Mouse (Mus musculus) kidney, embryonic 14.5 days (tissue): Measurements from ENCODE around the gene Cd180. TPM values are rescaled to one million over a fixed set of nuclear protein-coding genes. Genes with fewer than 3 reads are reported as not detected.
"Not testable (repeated sequence)": the region's sequence is repeated elsewhere in the genome, so short reads cannot be mapped to it uniquely, and the experiment has no call there.

ENCODE experiments used
- ATAC-seq: fragments of 200-750 bp; cut with Nextera tagmentation; 2 replicates; pipeline ENCODE4 v1.8.0; 2017; ENCODE audit warnings: moderate number of reproducible peaks, mild to moderate bottlenecking, moderate TSS enrichment, moderate library complexity; ENCODE audit not compliant: low FRiP score, low TSS enrichment
- H3K27ac ChIP-seq: fragments of 300-500 bp; sonication (generic); 2 replicates; pipeline ENCODE4 v1.5.1; 2014; ENCODE audit warnings: low read depth, mild to moderate bottlenecking, low read length, moderate library complexity, mixed read lengths
- H3K27me3 ChIP-seq: fragments of 300-500 bp; sonication (generic); 2 replicates; pipeline ENCODE4 v1.6.1; 2014; ENCODE audit warnings: mild to moderate bottlenecking, low read length; ENCODE audit not compliant: control insufficient read depth, insufficient read depth
- H3K36me3 ChIP-seq: fragments of 300-500 bp; sonication (generic); 2 replicates; pipeline ENCODE4 v1.6.1; 2014; ENCODE audit warnings: low read length, mixed read lengths; ENCODE audit not compliant: control insufficient read depth, insufficient read depth
- H3K4me1 ChIP-seq: fragments of 300-500 bp; sonication (generic); 2 replicates; pipeline ENCODE4 v1.6.1; 2014; ENCODE audit warnings: low read length, mixed read lengths; ENCODE audit not compliant: control insufficient read depth, insufficient read depth
- H3K4me2 ChIP-seq: fragments of 300-500 bp; sonication (generic); replicated peaks from 2 replicates; pipeline ENCODE4 v1.6.1; 2014; ENCODE audit warnings: low read depth, mild to moderate bottlenecking, low read length
- H3K4me3 ChIP-seq: fragments of 300-500 bp; sonication (generic); 2 replicates; pipeline ENCODE4 v1.5.1; 2014; ENCODE audit warnings: mild to moderate bottlenecking, low read length
- H3K9ac ChIP-seq: fragments of 300-500 bp; sonication (generic); 2 replicates; pipeline ENCODE4 v1.6.1; 2014; ENCODE audit warnings: low read depth, mild to moderate bottlenecking, low read length, moderate library complexity
- H3K9me3 ChIP-seq: fragments of 300-500 bp; sonication (generic); 2 replicates; pipeline ENCODE4 v1.6.1; 2016; ENCODE audit warnings: low read length; ENCODE audit not compliant: control insufficient read depth
- WGBS: fragments of 180-500 bp; shearing (Covaris S2); extraction: QIAGEN DNeasy Blood & Tissue Kit; methylation state at CpG from one replicate; pipeline ENCODE4 v1.1.7; 2014; 5-methylcytosine and 5-hydroxymethylcytosine counted together
- polyA plus RNA-seq: library from polyadenylated mRNA; unstranded; fragments of >200 nt; fragmentation: Nextera tagmentation; extraction: Ambion mirVana; gene quantifications from 2 replicates; pipeline ENCODE4 v1.2.1, GENCODE M21; 2014

The Cd180 gene
- polyA plus RNA-seq, 1 experiment from 2014 or later: 0.60 TPM

DNA sequence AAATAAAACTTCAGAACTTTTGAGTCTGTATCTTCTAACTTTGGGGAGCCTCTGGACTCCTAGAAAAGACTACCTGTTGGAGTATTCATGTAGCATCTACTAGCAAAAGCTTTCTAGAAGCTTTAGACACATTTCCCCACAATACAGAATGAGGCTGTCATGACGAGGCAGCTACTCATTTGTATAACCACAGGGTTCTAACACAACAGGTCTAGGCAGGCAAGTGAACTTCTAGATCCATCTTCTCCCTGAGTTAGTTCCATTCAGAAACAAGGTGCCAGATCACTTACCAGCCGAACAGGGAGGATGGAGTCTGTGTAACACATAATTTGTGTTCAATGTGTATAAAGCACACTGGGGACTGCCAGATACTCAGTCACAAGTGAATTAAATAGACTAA lies 32.5 kb downstream of the Cd180 start:
- Histone ChIP-seq H3K4me2 (no peak overlapping the region), H3K4me1 (no peaks in the 10 kb centered on the region), H3K9ac (no peak overlapping the region), H3K27ac (no peak overlapping the region), H3K36me3 (no peaks in the 10 kb centered on the region), H3K9me3 (no peaks in the 10 kb centered on the region), H3K4me3 (no peak overlapping the region), H3K27me3 (no peaks in the 10 kb centered on the region)
- ATAC-seq: no peak
- 90% methylated on average over 2 of the region's 2 CpGs for WGBS

DNA sequence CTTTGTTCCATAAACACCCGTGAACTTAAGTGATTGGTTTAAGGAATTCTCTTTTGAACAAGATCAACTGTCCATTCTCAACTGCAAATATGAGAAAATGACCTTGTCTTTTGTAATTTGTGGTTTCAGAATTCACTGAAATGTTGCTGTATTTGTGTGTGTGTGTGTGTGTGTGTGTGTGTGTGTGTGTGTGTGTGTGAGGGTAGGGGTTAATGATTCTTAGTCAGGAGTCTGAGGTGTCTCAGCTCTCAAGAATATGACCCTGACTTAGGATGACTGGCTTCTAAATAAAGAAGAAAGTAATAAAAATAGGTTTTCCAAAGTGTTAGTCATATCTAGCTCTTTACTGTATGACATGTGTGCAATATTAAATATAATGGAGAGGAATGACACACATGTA lies 33.5 kb downstream of the Cd180 start:
- Histone ChIP-seq H3K9ac (no peak overlapping the region), H3K9me3 (no peaks in the 10 kb centered on the region), H3K27ac (no peak overlapping the region), H3K4me1 (no peaks in the 10 kb centered on the region), H3K4me3 (no peak overlapping the region), H3K27me3 (no peaks in the 10 kb centered on the region), H3K36me3 (no peaks in the 10 kb centered on the region), H3K4me2 (no peak overlapping the region)
- no peak for ATAC-seq
- WGBS: 89% methylated on average over 1 of the region's 1 CpGs

DNA sequence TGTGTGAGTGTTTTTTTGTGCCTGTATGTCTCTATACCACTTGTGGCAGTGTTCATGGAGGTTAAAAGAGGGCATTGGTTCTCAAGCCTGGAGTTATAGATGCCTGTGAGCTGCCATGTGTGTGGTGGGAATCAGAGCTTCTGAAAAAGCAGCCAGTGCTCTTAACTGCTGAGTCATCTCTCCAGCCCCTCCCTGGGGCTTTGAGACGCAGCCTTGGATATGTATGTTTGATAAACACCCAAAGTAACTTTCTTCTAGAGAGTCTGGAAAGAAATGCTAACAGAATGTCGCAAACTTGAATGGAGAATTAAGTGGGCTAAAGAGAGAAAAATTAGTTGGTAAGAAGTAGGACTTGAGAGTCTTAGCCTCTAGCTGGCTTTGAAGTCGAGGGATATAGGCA lies 34.7 kb downstream of the Cd180 start:
- no peak overlapping the region for H3K4me3 ChIP-seq
- WGBS: 69% methylated on average over 3 of the region's 3 CpGs
- ATAC-seq: no peak

DNA sequence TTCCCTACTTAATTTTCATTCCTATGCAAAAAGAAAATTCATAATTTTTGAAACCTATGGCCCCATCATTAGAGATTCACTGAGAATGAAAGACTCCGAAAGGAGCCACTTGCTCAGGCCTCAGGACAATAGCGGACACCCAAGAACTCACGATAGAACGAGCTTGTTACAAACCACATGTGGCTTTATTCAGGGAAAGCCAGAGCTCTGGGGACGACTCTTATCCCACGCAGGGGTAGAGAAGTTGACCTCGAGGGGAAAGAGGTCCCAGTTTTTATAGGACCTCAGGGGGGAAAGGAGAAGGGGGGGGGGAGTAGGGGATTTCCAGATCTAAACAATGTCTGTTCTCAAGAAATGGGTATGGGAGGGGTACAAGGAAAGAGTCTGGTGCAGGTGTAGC lies 35.6 kb downstream of the Cd180 start:
- H3K4me1 ChIP-seq, H3K4me3 ChIP-seq, H3K9me3 ChIP-seq, H3K27ac ChIP-seq, H3K9ac ChIP-seq, H3K4me2 ChIP-seq, H3K36me3 ChIP-seq, H3K27me3 ChIP-seq, ATAC-seq: not testable (repeated sequence)
- WGBS: 78% methylated on average over 7 of the region's 7 CpGs

More for the DNA sequence above, 34.7 kb downstream of the Cd180 start:
- H3K9me3 ChIP-seq: no peaks in the 10 kb centered on the region
- no peaks in the 10 kb centered on the region for H3K27me3 ChIP-seq
- H3K36me3 ChIP-seq: no peaks in the 10 kb centered on the region
- no peak overlapping the region for H3K4me2 ChIP-seq
- H3K4me1 ChIP-seq: no peaks in the 10 kb centered on the region
- H3K9ac ChIP-seq: no peak overlapping the region
- no peak overlapping the region for H3K27ac ChIP-seq

DNA sequence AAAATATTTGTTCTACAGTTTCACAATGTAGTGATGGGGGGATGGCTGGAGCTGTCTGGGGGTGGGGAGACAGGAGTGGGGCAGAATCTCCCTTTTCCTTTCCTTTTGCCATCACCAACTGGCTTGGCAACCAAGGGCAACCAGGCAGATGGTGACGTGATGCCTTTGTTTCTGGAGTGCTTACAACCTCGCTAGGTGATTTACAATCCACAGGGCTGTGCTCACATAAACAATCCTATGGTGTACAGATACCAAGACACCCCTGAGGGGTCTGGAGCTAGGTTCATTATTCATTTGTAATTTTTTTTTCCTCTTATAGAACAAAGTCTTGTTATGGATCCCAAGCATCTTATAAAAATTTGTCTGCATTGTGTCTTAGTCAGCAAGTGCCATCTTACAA lies 39.7 kb downstream of the Cd180 start:
- ATAC-seq: no peak
- WGBS: 32% methylated on average over 2 of the region's 2 CpGs
- no peak overlapping the region for H3K4me2 ChIP-seq
- no peak overlapping the region for H3K4me3 ChIP-seq
- H3K9me3 ChIP-seq: no peaks in the 10 kb centered on the region
- no peak overlapping the region for H3K27ac ChIP-seq
- no peaks in the 10 kb centered on the region for H3K27me3 ChIP-seq
- no peak overlapping the region for H3K9ac ChIP-seq
- H3K36me3 ChIP-seq: peaks cover 31% of the 10 kb centered on the region
- no peaks in the 10 kb centered on the region for H3K4me1 ChIP-seq

DNA sequence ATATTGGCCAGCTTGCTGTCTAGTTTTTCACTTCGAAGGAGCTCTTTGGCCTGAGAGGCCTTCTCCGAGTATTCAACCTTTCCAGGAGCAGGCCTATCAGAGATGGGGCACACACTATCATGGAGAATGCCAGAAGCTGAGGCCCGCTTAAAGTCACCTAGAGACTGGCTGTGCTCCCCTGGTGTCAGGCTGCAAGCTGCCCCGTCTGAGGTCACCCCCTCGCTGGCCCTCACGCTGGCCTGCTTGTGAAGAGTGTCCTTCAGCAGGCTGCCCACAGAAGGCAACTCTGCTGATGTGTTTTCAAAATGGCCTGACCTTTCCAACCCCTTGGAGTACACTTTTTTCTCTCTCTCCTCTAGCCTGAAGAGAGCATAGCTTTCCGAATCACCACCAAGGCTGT lies 44.5 kb downstream of the Cd180 start:
- Histone ChIP-seq H3K9me3 (no peaks in the 10 kb centered on the region), H3K27me3 (no peaks in the 10 kb centered on the region), H3K4me2 (no peak overlapping the region), H3K4me1 (no peaks in the 10 kb centered on the region), H3K9ac (no peak overlapping the region), H3K36me3 (peaks cover 68% of the 10 kb centered on the region), H3K4me3 (no peak overlapping the region), H3K27ac (no peak overlapping the region)
- no peak for ATAC-seq
- WGBS: 92% methylated on average over 7 of the region's 7 CpGs

DNA sequence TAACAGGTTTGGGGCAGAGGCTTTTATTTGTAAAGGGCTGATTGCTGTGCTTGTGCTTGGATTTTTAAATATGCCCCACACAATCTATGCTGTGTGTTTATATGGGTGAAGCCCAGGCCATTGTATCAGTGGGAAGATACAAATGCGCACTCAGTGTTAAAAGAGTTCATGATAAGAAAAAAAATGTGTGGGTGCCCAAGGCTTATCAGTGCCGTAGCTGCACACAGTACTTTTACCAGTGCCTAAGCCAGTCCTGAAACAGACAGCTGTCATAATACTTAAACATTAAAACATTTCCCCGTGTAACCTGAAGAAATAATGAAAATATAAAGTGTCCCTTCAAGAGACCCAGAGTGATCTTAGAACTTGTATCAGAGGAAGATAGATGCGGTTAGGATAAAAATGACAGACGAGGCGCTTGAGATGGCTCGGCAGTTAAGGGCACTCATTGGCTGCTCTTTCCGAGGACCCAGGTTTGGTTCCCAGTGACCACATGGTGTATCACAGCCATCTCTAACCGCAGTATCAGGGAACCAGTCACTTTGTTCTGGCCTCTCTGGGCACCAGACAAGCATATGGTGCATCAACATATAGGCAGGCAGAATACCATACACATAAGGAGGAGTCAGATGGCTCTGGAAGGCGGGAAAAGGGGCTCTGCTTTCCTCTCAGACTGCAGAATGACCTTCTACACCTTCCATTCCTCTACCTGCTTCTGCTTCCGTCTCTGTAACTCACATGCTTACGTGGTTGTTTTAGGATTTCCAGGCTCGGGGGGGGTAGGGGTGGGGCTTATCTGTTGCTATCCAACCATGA lies 46.6 kb downstream of the Cd180 start:
- H3K9ac ChIP-seq: no peak overlapping the region
- H3K4me1 ChIP-seq: no peaks in the 10 kb centered on the region
- H3K36me3 ChIP-seq: peaks cover 68% of the 10 kb centered on the region
- 95% methylated on average over 13 of the region's 13 CpGs for WGBS
- no peak overlapping the region for H3K4me3 ChIP-seq
- H3K9me3 ChIP-seq: no peaks in the 10 kb centered on the region
- no peak for ATAC-seq
- no peak overlapping the region for H3K4me2 ChIP-seq
- no peak overlapping the region for H3K27ac ChIP-seq
- no peaks in the 10 kb centered on the region for H3K27me3 ChIP-seq

DNA sequence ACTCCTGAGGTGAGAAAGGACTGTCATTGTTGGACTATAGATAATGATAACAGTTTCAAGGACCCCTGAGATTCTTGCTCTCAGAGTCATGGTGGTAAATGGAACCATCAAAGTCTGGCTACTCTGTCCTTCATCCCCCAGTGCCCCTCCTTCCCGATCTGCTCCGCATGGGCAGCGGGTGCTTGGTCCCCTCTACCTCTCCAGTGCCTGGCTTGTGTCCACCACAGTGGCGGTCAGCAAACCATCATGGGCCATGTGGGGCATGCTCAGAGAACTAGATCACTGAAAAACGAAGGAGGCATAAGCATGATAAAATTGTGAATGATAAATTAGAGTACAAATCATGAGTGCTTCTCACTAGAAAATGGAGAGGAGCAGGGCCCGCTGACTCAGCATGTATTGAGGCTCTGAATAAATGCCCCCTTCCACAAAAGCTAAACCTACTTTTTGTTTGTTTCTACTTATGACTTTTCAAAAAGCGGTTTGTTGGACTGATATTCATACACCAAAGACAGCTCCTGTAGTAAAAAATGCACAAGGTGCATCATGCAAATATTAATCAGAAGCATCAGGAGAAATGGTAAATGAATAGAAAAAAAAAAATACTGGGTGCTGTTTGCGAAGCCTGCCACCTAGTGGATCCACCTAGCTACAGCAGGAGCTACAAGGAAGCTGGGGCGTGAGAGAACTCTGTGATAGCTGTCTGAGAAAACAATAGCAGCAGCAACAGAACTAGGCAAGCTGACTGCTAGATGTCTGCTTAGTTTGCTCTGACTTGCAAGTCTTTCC lies 51.3 kb downstream of the Cd180 start:
- Histone ChIP-seq H3K9me3 (no peaks in the 10 kb centered on the region), H3K4me2 (no peak overlapping the region), H3K4me3 (no peak overlapping the region), H3K27me3 (no peaks in the 10 kb centered on the region), H3K36me3 (peaks cover 37% of the 10 kb centered on the region), H3K9ac (no peak overlapping the region), H3K27ac (no peak overlapping the region), H3K4me1 (no peaks in the 10 kb centered on the region)
- 65% methylated on average over 9 of the region's 9 CpGs for WGBS
- ATAC-seq: no peak

DNA sequence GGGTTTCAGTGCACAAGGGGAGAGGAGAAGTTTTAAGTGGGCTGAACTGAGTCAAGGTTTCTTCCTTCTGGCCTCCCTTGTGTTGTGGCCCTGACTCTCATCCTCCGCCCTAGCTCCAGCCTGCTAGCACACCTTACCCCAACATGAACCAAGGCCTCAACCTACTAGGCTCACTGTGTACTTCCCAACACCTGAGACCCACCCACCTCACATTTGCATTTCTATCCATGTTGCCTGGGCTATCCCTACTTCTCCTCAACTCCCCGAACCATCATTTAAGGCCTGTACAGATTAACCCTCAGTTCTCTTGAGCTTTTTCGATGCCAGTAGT lies 51.9 kb downstream of the Cd180 start:
- no peaks in the 10 kb centered on the region for H3K4me1 ChIP-seq
- ATAC-seq: no peak
- no peak overlapping the region for H3K4me3 ChIP-seq
- H3K27me3 ChIP-seq: no peaks in the 10 kb centered on the region
- H3K9me3 ChIP-seq: no peaks in the 10 kb centered on the region
- H3K4me2 ChIP-seq: no peak overlapping the region
- no peak overlapping the region for H3K9ac ChIP-seq
- no peak overlapping the region for H3K27ac ChIP-seq
- WGBS: 97% methylated on average over 3 of the region's 3 CpGs
- H3K36me3 ChIP-seq: peaks cover 39% of the 10 kb centered on the region
